Mouse (Mus musculus) forebrain, embryonic 11.5 days (tissue): ENCODE measurements around the gene Dbi. TPM values are rescaled to one million over a fixed set of nuclear protein-coding genes. Genes with fewer than 3 reads are reported as not detected.
A peak's percentile ranks its signal among the peaks of the same experiment; 100 is the strongest.
"Not testable (repeated sequence)": the region's sequence is repeated elsewhere in the genome, so short reads cannot be mapped to it uniquely, and the experiment has no call there.

Experiments
- ATAC-seq: fragments of 200-750 bp; cut with Nextera tagmentation; replicated peaks from 2 replicates; pipeline ENCODE4 v1.8.0; 2017; ENCODE audit warnings: moderate TSS enrichment; ENCODE audit not compliant: low FRiP score
- DNase-seq: peaks from one replicate; pipeline ENCODE4 v3.0.0-alpha.2; 2017; ENCODE audit warnings: low spot score
- H3K27ac ChIP-seq: fragments of 300-500 bp; sonication (generic); 2 replicates; pipeline ENCODE4 v1.5.1; 2014; ENCODE audit warnings: low read depth, low read length
- H3K27me3 ChIP-seq: fragments of 300-500 bp; sonication (generic); 2 replicates; pipeline ENCODE4 v1.6.1; 2014; ENCODE audit warnings: mild to moderate bottlenecking, low read length, mixed read lengths; ENCODE audit not compliant: control insufficient read depth, insufficient read depth
- H3K36me3 ChIP-seq: fragments of 300-500 bp; sonication (generic); 2 replicates; pipeline ENCODE4 v1.6.1; 2014; ENCODE audit warnings: mild to moderate bottlenecking, low read length, moderate library complexity, mixed read lengths; ENCODE audit not compliant: control insufficient read depth, insufficient read depth
- H3K4me1 ChIP-seq: fragments of 300-500 bp; sonication (generic); replicated peaks from 2 replicates; pipeline ENCODE4 v1.6.1; 2014; ENCODE audit warnings: low read length, mixed read lengths; ENCODE audit not compliant: control insufficient read depth, insufficient read depth
- H3K4me2 ChIP-seq: fragments of 300-500 bp; sonication (generic); 2 replicates; pipeline ENCODE4 v1.6.1; 2014; ENCODE audit warnings: low read depth, mild to moderate bottlenecking, low read length, moderate library complexity, mixed read lengths; ENCODE audit not compliant: severe bottlenecking
- H3K4me3 ChIP-seq: fragments of 300-500 bp; sonication (generic); 2 replicates; pipeline ENCODE4 v1.5.1; 2014; ENCODE audit warnings: low read depth, low read length
- H3K9ac ChIP-seq: fragments of 300-500 bp; sonication (generic); 2 replicates; pipeline ENCODE4 v1.6.1; 2014; ENCODE audit warnings: low read length
- H3K9me3 ChIP-seq: fragments of 300-500 bp; sonication (generic); 2 replicates; pipeline ENCODE4 v1.6.1; 2016; ENCODE audit warnings: low read length, mixed read lengths; ENCODE audit not compliant: control insufficient read depth
- WGBS: fragments of 180-500 bp; shearing (Covaris S2); extraction: QIAGEN DNeasy Blood & Tissue Kit; methylation state at CpG from one replicate; pipeline ENCODE4 v1.1.7; 2014; 5-methylcytosine and 5-hydroxymethylcytosine counted together
- polyA plus RNA-seq: library from polyadenylated mRNA; unstranded; fragments of >200 nt; fragmentation: Nextera tagmentation; extraction: Ambion mirVana; gene quantifications from 2 replicates; pipeline ENCODE4 v1.2.1, GENCODE M21; 2014

Gene Dbi
- polyA plus RNA-seq, 1 experiment from 2014 or later, result 824 TPM

- Histone ChIP-seq H3K9ac (no peak overlapping the region), H3K9me3 (no peaks in the 10 kb centered on the region), H3K4me3 (no peak overlapping the region), H3K4me2 (no peak overlapping the region), H3K27me3 (no peaks in the 10 kb centered on the region), H3K27ac (no peak overlapping the region), H3K36me3 (no peaks in the 10 kb centered on the region), H3K4me1 (no peaks in the 10 kb centered on the region)
- ATAC-seq (no peak), DNase-seq (no peak)
- 74% methylated on average over 6 of the region's 6 CpGs for WGBS
These were observed 21.4 kb downstream of the Dbi start for GRCm38 (mm10) chr1:120099483-120099882.

- Histone ChIP-seq H3K36me3 (no peaks in the 10 kb centered on the region), H3K9ac (no peak overlapping the region), H3K9me3 (no peaks in the 10 kb centered on the region), H3K27ac (no peak overlapping the region), H3K4me2 (no peak overlapping the region), H3K27me3 (no peaks in the 10 kb centered on the region), H3K4me1 (no peaks in the 10 kb centered on the region), H3K4me3 (no peak overlapping the region)
- ATAC-seq (no peak), DNase-seq (peak; percentile 72)
- WGBS, result 16% methylated on average over 7 of the region's 7 CpGs
These were observed 22.6 kb downstream of the Dbi start for GRCm38 (mm10) chr1:120098327-120098726.

DNA sequence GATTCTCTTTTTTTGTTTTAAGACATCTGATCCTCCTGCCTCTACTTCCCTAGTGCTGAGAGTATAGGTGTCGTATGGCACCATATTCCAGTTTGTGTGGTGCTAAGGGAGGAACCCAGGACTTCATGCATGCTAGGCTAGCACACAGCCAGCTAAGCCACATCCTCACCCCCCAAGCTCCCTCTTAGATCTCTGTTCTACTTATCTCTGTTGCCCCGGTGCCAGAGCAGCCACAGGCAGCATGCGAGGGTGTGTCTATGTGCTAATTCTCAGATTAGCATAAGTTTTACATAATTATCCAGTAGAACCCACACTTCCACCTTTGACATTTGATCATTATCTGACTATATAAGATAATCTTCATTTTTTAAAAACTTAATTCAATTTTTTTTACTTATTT, 26.0 kb downstream of the Dbi start:
- no peak for DNase-seq

GRCm38 (mm10) chr1:120093482-120094134, 27.3 kb downstream of the Dbi start:
- peak; percentile 90 for DNase-seq
- not testable (repeated sequence) for H3K27ac ChIP-seq, H3K4me1 ChIP-seq, H3K4me3 ChIP-seq, H3K4me2 ChIP-seq, H3K36me3 ChIP-seq, H3K9me3 ChIP-seq, H3K27me3 ChIP-seq, H3K9ac ChIP-seq
- WGBS, result 52% methylated on average over 11 of the region's 14 CpGs
- ATAC-seq, result peak; percentile 70

More for the DNA sequence above, 26.0 kb downstream of the Dbi start:
- Histone ChIP-seq H3K27me3 (no peaks in the 10 kb centered on the region), H3K9me3 (no peaks in the 10 kb centered on the region; the same call in 1 of the 2 replicates), H3K4me2 (no peak overlapping the region), H3K9ac (no peak overlapping the region), H3K27ac (no peak overlapping the region), H3K4me3 (no peak overlapping the region), H3K36me3 (no peaks in the 10 kb centered on the region), H3K4me1 (no peaks in the 10 kb centered on the region)
- no peak for ATAC-seq
- 81% methylated on average over 3 of the region's 3 CpGs for WGBS

GRCm38 (mm10) chr1:120090880-120091570, 29.9 kb downstream of the Dbi start:
- Histone ChIP-seq H3K4me1 (no peaks in the 10 kb centered on the region), H3K9ac (no peak overlapping the region), H3K4me2 (no peak overlapping the region), H3K4me3 (no peak overlapping the region), H3K9me3 (no peaks in the 10 kb centered on the region; the same call in 1 of the 2 replicates), H3K36me3 (no peaks in the 10 kb centered on the region), H3K27ac (no peak overlapping the region), H3K27me3 (no peaks in the 10 kb centered on the region)
- no peak for ATAC-seq
- whole genome bisulfite sequencing, result 90% methylated on average over 8 of the region's 8 CpGs
- DNase-seq, result no peak

DNA sequence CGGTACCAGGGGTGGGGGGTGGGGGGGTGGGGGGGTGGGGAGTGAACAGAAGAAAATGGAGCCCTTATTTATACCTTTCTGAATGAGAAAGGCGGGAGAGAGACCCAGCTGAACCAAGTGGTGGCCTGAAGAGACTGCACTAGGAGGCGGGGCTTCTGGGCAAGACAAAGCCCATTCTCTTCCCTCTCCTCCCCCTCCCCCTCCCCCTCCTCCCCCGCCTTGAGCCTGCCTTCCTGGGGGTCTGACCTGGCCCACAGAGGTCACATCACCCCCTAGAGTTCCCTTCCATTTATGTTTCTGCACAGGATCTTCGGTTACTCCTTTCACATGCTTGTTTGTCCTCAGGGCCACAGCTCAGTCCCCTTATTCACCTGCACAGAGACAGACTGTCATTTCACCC, 31.7 kb downstream of the Dbi start:
- H3K27ac ChIP-seq, result no peak overlapping the region
- H3K9me3 ChIP-seq, result no peaks in the 10 kb centered on the region; the same call in 1 of the 2 replicates
- no peak overlapping the region for H3K4me2 ChIP-seq
- H3K4me1 ChIP-seq, result no peaks in the 10 kb centered on the region
- no peaks in the 10 kb centered on the region for H3K36me3 ChIP-seq
- no peaks in the 10 kb centered on the region for H3K27me3 ChIP-seq
- ATAC-seq, result no peak
- no peak overlapping the region for H3K4me3 ChIP-seq
- no peak overlapping the region for H3K9ac ChIP-seq
- 9% methylated on average over 4 of the region's 5 CpGs for WGBS
- no peak for DNase-seq

DNA sequence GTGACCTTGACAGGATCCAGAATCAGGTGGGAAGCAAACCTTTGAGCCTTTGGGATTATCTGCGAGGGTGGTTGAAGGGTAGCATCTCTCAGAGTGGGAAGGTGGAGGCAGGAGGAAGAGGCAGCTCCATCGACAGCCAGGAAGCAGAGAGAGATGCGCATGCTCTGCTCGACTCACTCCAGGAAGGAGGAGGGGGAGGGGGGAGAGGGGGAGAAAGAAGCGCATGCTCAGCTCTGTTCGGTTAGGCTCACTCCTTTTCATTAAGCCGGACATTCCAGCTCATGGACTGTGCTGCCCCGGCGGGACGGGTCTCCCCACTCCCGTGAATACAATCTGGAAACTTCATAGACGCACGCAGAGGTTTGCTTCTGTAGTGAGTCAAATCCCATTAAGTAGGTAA, 34.2 kb downstream of the Dbi start:
- DNase-seq (no peak), ATAC-seq (no peak)

GRCm38 (mm10) chr1:120085696-120086095, 35.2 kb downstream of the Dbi start:
- Histone ChIP-seq H3K36me3 (no peaks in the 10 kb centered on the region), H3K4me3 (no peak overlapping the region), H3K4me2 (no peak overlapping the region), H3K9ac (no peak overlapping the region), H3K9me3 (no peaks in the 10 kb centered on the region), H3K4me1 (no peaks in the 10 kb centered on the region), H3K27ac (no peak overlapping the region), H3K27me3 (no peaks in the 10 kb centered on the region)
- ATAC-seq (no peak), DNase-seq (no peak)
- 75% methylated on average over 3 of the region's 3 CpGs for WGBS

More for the DNA sequence above, 34.2 kb downstream of the Dbi start:
- Histone ChIP-seq H3K36me3 (no peaks in the 10 kb centered on the region), H3K4me1 (no peaks in the 10 kb centered on the region), H3K27me3 (no peaks in the 10 kb centered on the region), H3K4me3 (no peak overlapping the region), H3K27ac (no peak overlapping the region), H3K9me3 (no peaks in the 10 kb centered on the region), H3K9ac (no peak overlapping the region), H3K4me2 (no peak overlapping the region)
- 68% methylated on average over 13 of the region's 13 CpGs for WGBS
